In the genomic region with DNA sequence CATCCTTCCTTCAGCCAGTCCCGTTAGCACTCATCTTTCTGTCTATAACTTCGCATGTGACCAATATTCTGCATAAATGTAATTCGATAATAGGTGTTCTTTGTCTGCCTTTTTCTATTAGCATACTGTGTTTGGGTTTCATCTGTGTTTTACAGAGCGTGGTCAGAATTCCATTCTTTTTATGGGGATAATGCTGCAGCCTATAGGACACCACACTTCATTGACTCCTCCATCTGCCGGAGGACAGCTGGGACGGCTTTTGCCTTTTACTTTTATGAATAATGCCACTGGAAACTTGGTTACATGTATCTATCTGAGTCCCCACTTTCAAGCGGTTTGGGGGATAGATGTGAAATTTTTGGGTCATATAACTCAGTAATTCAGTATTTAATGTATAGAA, we compare ENCODE assay signal across 31 mouse cellular contexts. TPM values are rescaled to one million over a fixed set of nuclear protein-coding genes. Genes with fewer than 3 reads are reported as not detected.
"Had no signal": no experiment of that assay in that cellular context is flagged by ENCODE, and none has a peak within 500 bp of the region (broad histone marks: within the 10 kb centered on the region; RNA-seq: fewer than 3 reads in every experiment).

No protein-coding gene starts in this region.

- H3K9me3 ChIP-seq: embryonic facial prominence, embryonic 10.5 days; embryonic facial prominence, embryonic 12.5 days; embryonic facial prominence, embryonic 13.5 days; embryonic facial prominence, embryonic 15.5 days; forebrain, embryonic 10.5 days; forebrain, embryonic 12.5 days; forebrain, embryonic 13.5 days; forebrain, embryonic 15.5 days had no signal

- H3K4me1 ChIP-seq: embryonic facial prominence, embryonic 10.5 days; embryonic facial prominence, embryonic 12.5 days; embryonic facial prominence, embryonic 13.5 days; embryonic facial prominence, embryonic 15.5 days; forebrain, embryonic 10.5 days; forebrain, embryonic 12.5 days; forebrain, embryonic 13.5 days; forebrain, embryonic 15.5 days had no signal

- H3K9ac ChIP-seq: embryonic facial prominence, embryonic 12.5 days; embryonic facial prominence, embryonic 13.5 days; embryonic facial prominence, embryonic 15.5 days; forebrain, embryonic 12.5 days; forebrain, embryonic 13.5 days; forebrain, embryonic 15.5 days; forebrain, postnatal 0 days had no signal

- H3K4me2 ChIP-seq: embryonic facial prominence, embryonic 12.5 days; embryonic facial prominence, embryonic 13.5 days; embryonic facial prominence, embryonic 15.5 days; forebrain, embryonic 12.5 days; forebrain, embryonic 13.5 days; forebrain, embryonic 15.5 days had no signal

- DNase-seq: cerebellum, adult 8-10 months; cerebellum, adult 9-10 months; cerebellum, adult 9-11 months; cerebellum, postnatal 10 days; cerebellum, postnatal 14 days; cerebellum, postnatal 25 days; cerebellum, postnatal 36 days; embryo, embryonic 11 days; forebrain, postnatal 0 days; gastrocnemius, adult 2 months; gastrocnemius, postnatal 10 days; gastrocnemius, postnatal 14 days; gastrocnemius, postnatal 25 days; gastrocnemius, postnatal 36 days; heart, adult 18-20 months; heart, adult 2 months had no signal

- H3K27ac ChIP-seq: embryonic facial prominence, embryonic 10.5 days; embryonic facial prominence, embryonic 12.5 days; embryonic facial prominence, embryonic 13.5 days; embryonic facial prominence, embryonic 15.5 days; forebrain, embryonic 10.5 days; forebrain, embryonic 12.5 days; forebrain, embryonic 13.5 days; forebrain, embryonic 15.5 days; gastrocnemius, adult 2 months; heart, adult 2 months had no signal

- ATAC-seq: forebrain, embryonic 13.5 days; forebrain, embryonic 14.5 days; forebrain, embryonic 15.5 days; forebrain, embryonic 16.5 days; forebrain, postnatal 0 days had no signal

- H3K36me3 ChIP-seq: embryonic facial prominence, embryonic 10.5 days; embryonic facial prominence, embryonic 12.5 days; embryonic facial prominence, embryonic 13.5 days; embryonic facial prominence, embryonic 15.5 days; forebrain, embryonic 10.5 days; forebrain, embryonic 12.5 days; forebrain, embryonic 15.5 days had no signal

- H3K4me3 ChIP-seq: embryonic facial prominence, embryonic 10.5 days; embryonic facial prominence, embryonic 12.5 days; embryonic facial prominence, embryonic 13.5 days; embryonic facial prominence, embryonic 15.5 days; erythroblast, embryonic 14.5 days; forebrain, embryonic 10.5 days; forebrain, embryonic 12.5 days; forebrain, embryonic 13.5 days; forebrain, embryonic 15.5 days; gastrocnemius, adult 2 months; heart, adult 2 months had no signal

- H3K27me3 ChIP-seq: embryonic facial prominence, embryonic 12.5 days; embryonic facial prominence, embryonic 13.5 days; embryonic facial prominence, embryonic 15.5 days; forebrain, embryonic 12.5 days; forebrain, embryonic 13.5 days; forebrain, embryonic 15.5 days had no signal

RNA-seq across cellular contexts. Expression of a gene that starts 49.5 kb away (rescaled TPM):
- polyA plus RNA-seq: embryonic facial prominence, embryonic 10.5 days; embryonic facial prominence, embryonic 11.5 days; embryonic facial prominence, embryonic 12.5 days; embryonic facial prominence, embryonic 13.5 days; embryonic facial prominence, embryonic 14.5 days; embryonic facial prominence, embryonic 15.5 days; erythroblast, embryonic 14.5 days; forebrain, embryonic 10.5 days; forebrain, embryonic 12.5 days; forebrain, embryonic 13.5 days; forebrain, embryonic 14.5 days; forebrain, embryonic 16.5 days; forebrain, postnatal 0 days; gonadal fat pad, adult 2 months; heart, adult 2 months had no signal

RNA-seq across cellular contexts. Expression of a gene that starts 56.5 kb away (rescaled TPM):
- polyA plus RNA-seq: embryonic facial prominence, embryonic 10.5 days; embryonic facial prominence, embryonic 11.5 days; embryonic facial prominence, embryonic 12.5 days; embryonic facial prominence, embryonic 13.5 days; embryonic facial prominence, embryonic 14.5 days; embryonic facial prominence, embryonic 15.5 days; erythroblast, embryonic 14.5 days; forebrain, embryonic 12.5 days; forebrain, embryonic 13.5 days; forebrain, embryonic 14.5 days; forebrain, embryonic 16.5 days; frontal cortex, adult 2 months; heart, adult 2 months had no signal
